Mouse (Mus musculus) limb, embryonic 15.5 days (tissue): ENCODE measurements at regions not wholly inside any gene's neighbourhood (a gene's known extent, or its start where the extent isn't known, plus 50 kb on each side); places are given as distances from the start of the nearest gene placed in this dataset.

Source experiments
- ATAC-seq: fragments of 200-750 bp; cut with Nextera tagmentation; 2 replicates; pipeline ENCODE4 v1.8.0; 2017; ENCODE audit warnings: low read depth, moderate TSS enrichment; ENCODE audit not compliant: insufficient number of reproducible peaks, low FRiP score, low TSS enrichment
- H3K27ac ChIP-seq: fragments of 300-500 bp; sonication (generic); 2 replicates; pipeline ENCODE4 v1.5.1; 2015; ENCODE audit warnings: moderate library complexity, mild to moderate bottlenecking, inconsistent platforms
- H3K27me3 ChIP-seq: fragments of 300-500 bp; sonication (generic); 2 replicates; pipeline ENCODE4 v1.6.1; 2015; ENCODE audit warnings: inconsistent platforms
- H3K36me3 ChIP-seq: fragments of 300-500 bp; sonication (generic); 2 replicates; pipeline ENCODE4 v1.6.1; 2015; ENCODE audit warnings: inconsistent platforms
- H3K4me1 ChIP-seq: fragments of 300-500 bp; sonication (generic); 2 replicates; pipeline ENCODE4 v1.6.1; 2015; ENCODE audit warnings: inconsistent platforms
- H3K4me2 ChIP-seq: fragments of 300-500 bp; sonication (generic); 2 replicates; pipeline ENCODE4 v1.6.1; 2015; ENCODE audit warnings: mild to moderate bottlenecking, inconsistent platforms
- H3K4me3 ChIP-seq: fragments of 300-500 bp; sonication (generic); 2 replicates; pipeline ENCODE4 v1.5.1; 2015; ENCODE audit warnings: mild to moderate bottlenecking, inconsistent platforms
- H3K9ac ChIP-seq: fragments of 300-500 bp; sonication (generic); 2 replicates; pipeline ENCODE4 v1.6.1; 2015; ENCODE audit warnings: inconsistent platforms
- H3K9me3 ChIP-seq: fragments of 300-500 bp; sonication (generic); 2 replicates; pipeline ENCODE4 v1.6.1; 2016; ENCODE audit warnings: inconsistent platforms
- WGBS: fragments of 180-500 bp; shearing (Covaris S2); methylation state at CpG from one replicate; pipeline ENCODE4 v1.1.7; 2015; 5-methylcytosine and 5-hydroxymethylcytosine counted together

- Histone ChIP-seq H3K4me2 (no peak overlapping the region), H3K36me3 (no peaks in the 10 kb centered on the region), H3K9me3 (no peaks in the 10 kb centered on the region), H3K27me3 (no peaks in the 10 kb centered on the region), H3K4me1 (no peaks in the 10 kb centered on the region), H3K9ac (no peak overlapping the region), H3K4me3 (no peak overlapping the region), H3K27ac (no peak overlapping the region)
- no peak for ATAC-seq
- WGBS, result 82% methylated on average over 8 of the region's 8 CpGs
Measured at GRCm38 (mm10) chr10:92367126-92367525, 355.1 kb downstream of the Nedd1 start.

GRCm38 (mm10) chr10:92356738-92357137 lies 365.5 kb downstream of the Nedd1 start:
- H3K4me1 ChIP-seq, result no peaks in the 10 kb centered on the region
- H3K9ac ChIP-seq, result no peak overlapping the region
- no peak for ATAC-seq
- H3K4me3 ChIP-seq, result no peak overlapping the region
- H3K9me3 ChIP-seq, result no peaks in the 10 kb centered on the region
- no peak overlapping the region for H3K27ac ChIP-seq
- H3K36me3 ChIP-seq, result no peaks in the 10 kb centered on the region
- H3K4me2 ChIP-seq, result no peak overlapping the region
- WGBS, result 48% methylated on average over 3 of the region's 3 CpGs
- no peaks in the 10 kb centered on the region for H3K27me3 ChIP-seq

GRCm38 (mm10) chr10:92349043-92349442 lies 373.2 kb downstream of the Nedd1 start:
- WGBS, result 75% methylated on average over 6 of the region's 7 CpGs
- no peaks in the 10 kb centered on the region for H3K36me3 ChIP-seq
- no peaks in the 10 kb centered on the region for H3K27me3 ChIP-seq
- no peak overlapping the region for H3K27ac ChIP-seq
- no peak overlapping the region for H3K4me2 ChIP-seq
- H3K9ac ChIP-seq, result no peak overlapping the region
- no peaks in the 10 kb centered on the region for H3K9me3 ChIP-seq
- no peak for ATAC-seq
- H3K4me3 ChIP-seq, result no peak overlapping the region
- no peaks in the 10 kb centered on the region for H3K4me1 ChIP-seq

- Histone ChIP-seq H3K9ac (no peak overlapping the region), H3K27me3 (no peaks in the 10 kb centered on the region), H3K4me3 (no peak overlapping the region), H3K4me2 (no peak overlapping the region), H3K9me3 (no peaks in the 10 kb centered on the region), H3K4me1 (no peaks in the 10 kb centered on the region), H3K36me3 (no peaks in the 10 kb centered on the region), H3K27ac (no peak overlapping the region)
- ATAC-seq, result no peak
- WGBS, result 73% methylated on average over 10 of the region's 10 CpGs
Measured at GRCm38 (mm10) chr10:92347960-92348675, 374.1 kb downstream of the Nedd1 start.

DNA sequence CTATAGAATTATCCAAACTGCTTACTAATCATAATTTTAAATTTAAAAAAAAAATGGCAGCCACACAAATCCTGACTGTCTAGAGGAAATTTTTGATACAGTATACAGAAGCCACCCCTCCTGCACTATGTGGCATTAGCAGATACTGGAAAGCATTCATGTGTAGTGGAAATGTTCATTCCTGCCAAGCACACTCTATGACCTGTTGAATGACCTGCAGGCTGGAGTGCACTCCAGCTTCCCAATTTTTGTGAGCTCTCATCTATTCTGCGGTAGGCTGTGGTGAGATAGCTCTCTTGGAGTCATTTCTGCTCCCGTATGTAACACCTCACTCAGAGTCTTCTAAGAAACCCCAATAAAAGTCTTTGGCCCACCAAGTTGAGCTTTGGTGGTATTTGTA lies 382.5 kb downstream of the Nedd1 start:
- H3K4me2 ChIP-seq, result no peak overlapping the region
- WGBS, result 75% methylated on average over 2 of the region's 2 CpGs
- H3K9me3 ChIP-seq, result no peaks in the 10 kb centered on the region
- H3K4me3 ChIP-seq, result no peak overlapping the region
- no peaks in the 10 kb centered on the region for H3K27me3 ChIP-seq
- H3K36me3 ChIP-seq, result no peaks in the 10 kb centered on the region
- H3K4me1 ChIP-seq, result no peaks in the 10 kb centered on the region
- no peak overlapping the region for H3K27ac ChIP-seq
- H3K9ac ChIP-seq, result no peak overlapping the region
- ATAC-seq, result no peak

DNA sequence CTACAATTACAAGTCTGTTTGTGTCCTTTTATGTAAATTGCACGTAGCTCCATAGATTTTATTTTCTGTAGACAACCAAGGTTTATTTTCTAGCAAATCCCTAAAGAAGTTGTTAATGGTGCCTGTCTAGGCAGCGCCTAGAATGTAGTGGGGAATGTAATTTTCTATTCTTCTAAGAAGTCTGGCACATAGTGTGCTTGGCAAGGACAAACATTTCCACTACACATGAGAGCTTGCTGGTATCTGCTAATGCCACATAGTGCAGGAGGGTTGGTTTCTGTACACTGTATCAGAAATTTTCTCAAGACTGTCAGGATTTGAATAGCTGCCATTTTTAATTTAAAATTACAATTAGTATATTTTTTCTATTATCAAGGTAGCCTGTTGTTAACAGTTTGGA lies 385.3 kb downstream of the Nedd1 start:
- Histone ChIP-seq H3K9ac (no peak overlapping the region), H3K9me3 (no peaks in the 10 kb centered on the region), H3K4me1 (peaks cover 5% of the 10 kb centered on the region; the same call in 1 of the 2 replicates), H3K27me3 (no peaks in the 10 kb centered on the region), H3K4me3 (no peak overlapping the region), H3K36me3 (no peaks in the 10 kb centered on the region), H3K27ac (no peak overlapping the region), H3K4me2 (no peak overlapping the region)
- 81% methylated on average over 2 of the region's 2 CpGs for whole genome bisulfite sequencing
- ATAC-seq, result no peak

DNA sequence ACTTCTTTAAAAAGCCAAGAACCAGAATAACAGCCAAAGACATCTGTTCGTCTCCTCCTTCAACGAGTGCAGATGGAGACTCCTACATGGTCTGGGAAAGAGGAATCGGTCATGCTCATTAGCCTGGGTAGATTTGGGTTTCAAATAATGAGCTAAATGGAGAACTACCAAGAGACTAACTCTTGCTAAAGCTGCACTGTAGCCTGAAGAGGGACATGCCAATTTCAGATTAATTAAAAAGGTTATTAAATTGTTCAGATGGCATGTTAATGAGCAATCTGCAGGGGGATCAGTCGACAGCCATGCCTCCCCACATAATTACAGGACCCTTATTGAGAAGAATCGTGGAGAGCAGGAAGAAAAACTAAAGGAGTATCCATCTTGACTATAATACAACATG lies 386.1 kb downstream of the Nedd1 start:
- H3K4me2 ChIP-seq, result no peak overlapping the region
- 40% methylated on average over 5 of the region's 5 CpGs for WGBS
- H3K4me1 ChIP-seq, result peaks cover 5% of the 10 kb centered on the region; the same call in 1 of the 2 replicates
- H3K9me3 ChIP-seq, result no peaks in the 10 kb centered on the region
- H3K36me3 ChIP-seq, result no peaks in the 10 kb centered on the region
- H3K4me3 ChIP-seq, result no peak overlapping the region
- no peak overlapping the region for H3K9ac ChIP-seq
- no peaks in the 10 kb centered on the region for H3K27me3 ChIP-seq
- ATAC-seq, result no peak
- no peak overlapping the region for H3K27ac ChIP-seq

DNA sequence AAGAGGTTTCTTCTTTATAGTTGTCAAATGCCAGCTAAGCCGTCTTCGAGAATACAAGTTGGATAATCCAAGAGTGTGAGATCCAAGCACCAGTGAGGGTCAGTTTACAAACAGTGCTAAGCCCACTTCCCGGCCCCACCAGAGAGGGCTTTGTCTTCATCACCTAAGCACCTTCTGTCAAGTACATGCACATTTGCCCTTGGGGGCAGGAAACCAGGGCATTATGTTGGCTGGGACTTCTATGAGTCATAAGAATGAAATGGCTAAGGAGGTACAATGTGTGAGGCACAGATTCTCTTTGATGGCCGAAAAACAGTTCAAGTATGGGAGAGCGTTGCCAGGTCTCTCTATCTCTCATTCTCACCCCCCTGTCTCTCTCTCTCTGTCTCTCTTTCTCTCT lies 387.1 kb downstream of the Nedd1 start:
- Histone ChIP-seq H3K9ac (no peak overlapping the region), H3K27ac (no peak overlapping the region), H3K4me1 (peaks cover 5% of the 10 kb centered on the region; the same call in 1 of the 2 replicates), H3K4me3 (no peak overlapping the region), H3K27me3 (no peaks in the 10 kb centered on the region), H3K4me2 (no peak overlapping the region), H3K9me3 (no peaks in the 10 kb centered on the region), H3K36me3 (no peaks in the 10 kb centered on the region)
- WGBS, result 78% methylated on average over 5 of the region's 5 CpGs
- no peak for ATAC-seq

- Histone ChIP-seq H3K9me3 (no peaks in the 10 kb centered on the region), H3K4me1 (peaks cover 5% of the 10 kb centered on the region; the same call in 1 of the 2 replicates), H3K4me3 (no peak overlapping the region), H3K4me2 (no peak overlapping the region), H3K27ac (no peak overlapping the region), H3K36me3 (no peaks in the 10 kb centered on the region), H3K9ac (no peak overlapping the region), H3K27me3 (no peaks in the 10 kb centered on the region)
- WGBS, result 40% methylated on average over 6 of the region's 6 CpGs
- no peak for ATAC-seq
Measured at GRCm38 (mm10) chr10:92333869-92334268, 388.4 kb downstream of the Nedd1 start.

GRCm38 (mm10) chr10:92333042-92333774 lies 389.0 kb downstream of the Nedd1 start:
- H3K9me3 ChIP-seq, result no peaks in the 10 kb centered on the region
- H3K4me1 ChIP-seq, result peaks cover 5% of the 10 kb centered on the region; the same call in 1 of the 2 replicates
- no peak overlapping the region for H3K4me2 ChIP-seq
- WGBS, result 9% methylated on average over 3 of the region's 3 CpGs
- no peak for ATAC-seq
- no peaks in the 10 kb centered on the region for H3K27me3 ChIP-seq
- H3K4me3 ChIP-seq, result no peak overlapping the region
- no peak overlapping the region for H3K9ac ChIP-seq
- H3K36me3 ChIP-seq, result no peaks in the 10 kb centered on the region
- no peak overlapping the region for H3K27ac ChIP-seq

- Histone ChIP-seq H3K4me2 (no peak overlapping the region), H3K27me3 (no peaks in the 10 kb centered on the region), H3K27ac (no peak overlapping the region), H3K36me3 (no peaks in the 10 kb centered on the region), H3K4me1 (peaks cover 5% of the 10 kb centered on the region; the same call in 1 of the 2 replicates), H3K9me3 (no peaks in the 10 kb centered on the region), H3K4me3 (no peak overlapping the region), H3K9ac (no peak overlapping the region)
- WGBS, result 64% methylated on average over 10 of the region's 10 CpGs
- ATAC-seq, result no peak
Measured at GRCm38 (mm10) chr10:92330150-92330549, 392.1 kb downstream of the Nedd1 start.

DNA sequence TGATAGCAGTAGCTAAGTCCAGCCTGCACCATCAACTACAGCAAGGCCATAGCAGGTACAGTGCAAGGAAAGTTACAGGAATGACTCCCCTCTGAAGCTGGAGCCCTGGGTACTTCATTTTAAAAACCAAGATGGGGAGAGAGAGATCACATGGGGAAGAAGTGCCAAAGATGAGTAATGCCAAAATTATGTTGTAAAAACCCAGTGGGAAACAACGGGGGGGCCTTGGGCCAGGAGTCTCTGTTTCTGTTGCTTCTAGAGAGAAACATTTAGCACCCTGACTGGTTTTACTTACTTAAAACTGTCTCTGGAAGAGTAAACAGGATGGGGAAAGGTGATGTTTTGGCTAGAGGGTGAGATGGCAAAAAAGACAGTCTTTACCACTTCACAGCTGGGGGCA lies 392.6 kb downstream of the Nedd1 start:
- H3K36me3 ChIP-seq, result no peaks in the 10 kb centered on the region
- no peak for ATAC-seq
- peaks cover 5% of the 10 kb centered on the region; the same call in 1 of the 2 replicates for H3K4me1 ChIP-seq
- H3K27me3 ChIP-seq, result no peaks in the 10 kb centered on the region
- no peak overlapping the region for H3K9ac ChIP-seq
- no peak overlapping the region for H3K4me3 ChIP-seq
- no peaks in the 10 kb centered on the region for H3K9me3 ChIP-seq
- no peak overlapping the region for H3K4me2 ChIP-seq
- 52% methylated on average over 1 of the region's 1 CpGs for WGBS
- H3K27ac ChIP-seq, result no peak overlapping the region
